Mouse (Mus musculus) gastrocnemius, postnatal 36 days (tissue): ENCODE measurements around the gene Gclc. TPM values are rescaled to one million over a fixed set of nuclear protein-coding genes. Genes with fewer than 3 reads are reported as not detected.
A peak's percentile ranks its signal among the peaks of the same experiment; 100 is the strongest.
"Not testable (repeated sequence)": the region's sequence is repeated elsewhere in the genome, so short reads cannot be mapped to it uniquely, and the experiment has no call there.

Experiments
- DNase-seq, 2 experiments: peaks; one replicate each; pipeline ENCODE4 v3.0.0; 2022
- intact Hi-C: fragments of 180-260 bp; cut with DNase I; formaldehyde crosslinking; loops from one replicate; pipeline ENCODE4 v1.15.1; 2025
- total RNA-seq, 2 experiments: library from RNA; stranded (reverse); gene quantifications; 2 replicates each; pipeline ENCODE4 v1.2.3; 2021

The Gclc gene
- total RNA-seq, 2 experiments from 2014 or later, result 8.0 to 9.1 TPM

DNA sequence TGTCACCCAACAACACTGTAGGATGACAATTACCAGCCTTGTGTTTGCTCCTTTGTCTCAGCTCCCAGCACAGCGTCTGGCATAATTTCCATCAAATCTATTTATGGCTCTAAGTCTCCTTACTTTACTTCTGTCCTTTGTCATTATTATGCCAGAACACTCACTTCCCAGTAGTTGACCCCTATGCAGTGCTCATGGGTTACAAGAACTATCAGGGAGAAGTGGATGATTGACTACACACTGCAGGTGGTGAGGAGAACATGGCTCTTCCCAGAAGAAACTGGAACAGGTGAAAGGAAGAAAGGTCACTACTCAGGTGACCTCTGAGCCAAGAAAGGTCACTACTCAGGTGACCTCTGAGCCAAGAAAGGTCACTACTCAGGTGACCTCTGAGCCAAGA is 12.9 kb upstream of the Gclc start:
- no peak for DNase-seq
- intact Hi-C loops, result loop anchor here (5.0 kb wide), 1 partner anchor 49 kb away; no protein-coding TSS in a partner anchor

- intact Hi-C loops, result loop anchor here (5.0 kb wide), 2 partner anchors 52 to 82 kb away; no protein-coding TSS in a partner anchor
- DNase-seq, result no peak
These were observed 9.5 kb upstream of the Gclc start for GRCm38 (mm10) chr9:77744798-77745197.

GRCm38 (mm10) chr9:77746315-77746714 is 8.0 kb upstream of the Gclc start:
- DNase-seq, result no peak
- intact Hi-C loops, result loop anchor here (5.0 kb wide), 1 partner anchor 84 kb away; no protein-coding TSS in a partner anchor

- DNase-seq, result not testable (repeated sequence)
- intact Hi-C loops, result loop anchor here (5.0 kb wide), 1 partner anchor 86 kb away; no protein-coding TSS in a partner anchor
These were observed 6.0 kb upstream of the Gclc start for GRCm38 (mm10) chr9:77748292-77748691.

GRCm38 (mm10) chr9:77750133-77751060 is 3.9 kb upstream of the Gclc start:
- peak; percentile 91 to 94 for DNase-seq
- intact Hi-C loops, result no loop called here

DNA sequence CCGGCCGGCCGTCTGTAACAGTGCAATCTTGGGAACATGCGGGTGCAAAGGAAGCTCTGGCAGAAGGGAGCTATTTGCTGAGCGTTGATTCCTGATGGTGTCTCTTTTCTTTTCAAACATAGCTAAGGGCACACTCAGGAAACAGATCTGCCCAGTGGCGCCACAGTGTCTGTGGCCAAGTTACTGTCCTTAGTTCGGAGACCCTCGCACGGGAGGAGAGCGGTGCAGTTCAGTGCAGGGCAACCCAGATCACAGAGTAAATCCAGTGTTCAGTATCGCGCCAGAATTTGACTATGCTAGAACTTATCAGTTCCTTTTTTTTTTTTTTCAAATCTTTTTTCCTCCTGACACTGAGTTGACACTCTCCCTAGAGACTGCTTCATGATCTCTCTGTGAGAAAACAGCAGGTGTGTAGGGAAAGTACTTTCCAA is 3.2 kb upstream of the Gclc start:
- DNase-seq, result peak in 1 of 2 experiments; percentile 42
- intact Hi-C loops, result no loop called here

DNA sequence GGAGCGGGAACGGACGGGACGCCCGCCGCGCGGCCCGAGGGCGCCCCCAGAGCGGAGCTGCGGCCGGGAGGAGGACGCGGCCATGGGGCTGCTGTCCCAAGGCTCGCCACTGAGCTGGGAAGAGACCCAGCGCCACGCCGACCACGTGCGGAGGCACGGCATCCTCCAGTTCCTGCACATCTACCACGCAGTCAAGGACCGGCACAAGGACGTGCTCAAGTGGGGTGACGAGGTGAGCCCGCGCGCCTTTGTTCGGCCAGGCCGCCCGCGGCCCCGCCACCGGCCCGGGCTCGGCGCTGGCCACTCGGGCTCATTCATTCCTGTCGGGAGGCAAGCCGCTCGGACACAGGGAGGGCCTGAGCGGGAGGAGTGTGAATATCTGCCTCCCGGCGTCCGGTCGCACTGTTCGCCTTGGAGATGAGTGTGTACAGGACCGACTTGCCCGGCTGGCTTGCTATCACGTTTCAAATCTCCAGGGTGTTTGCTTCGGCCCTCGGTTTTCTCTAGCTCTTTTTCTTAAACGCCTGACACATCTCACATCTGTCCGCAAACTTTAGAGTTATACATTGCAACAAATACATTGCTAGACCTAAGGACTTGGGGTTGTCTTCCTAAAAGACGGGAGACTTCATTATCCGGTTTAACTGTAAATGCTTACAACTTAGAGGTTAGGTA is 530 bp downstream of the Gclc start:
- intact Hi-C loops, result loop anchor here (5.0 kb wide), 2 partner anchors 98 to 158 kb away; no protein-coding TSS in a partner anchor
- DNase-seq, result peak in 1 of 2 experiments; percentile 43

- DNase-seq, result no peak
- intact Hi-C loops, result loop anchor here (5.0 kb wide), 2 partner anchors 98 to 158 kb away; no protein-coding TSS in a partner anchor
These were observed 1.1 kb downstream of the Gclc start for GRCm38 (mm10) chr9:77755403-77755784.

DNA sequence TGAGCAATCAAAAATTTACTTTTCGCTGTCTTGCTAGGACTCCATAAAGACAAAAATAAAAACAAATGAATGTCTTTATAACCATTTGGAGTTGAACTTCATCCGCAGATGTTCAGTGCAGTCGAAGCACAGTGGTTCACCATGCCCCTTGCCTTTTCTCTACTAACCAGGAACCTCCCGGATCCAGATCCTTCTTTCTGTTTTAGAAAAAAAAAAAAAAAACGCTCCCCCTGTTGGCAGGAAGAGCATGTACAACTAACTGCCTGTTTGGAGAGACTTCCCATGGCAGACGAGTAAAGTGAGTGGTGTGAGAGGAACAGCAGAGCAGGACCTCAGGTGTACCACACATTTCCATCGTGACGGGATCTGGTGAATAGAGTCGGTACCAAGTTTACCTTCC is 1.7 kb downstream of the Gclc start:
- intact Hi-C loops, result loop anchor here (5.0 kb wide), 2 partner anchors 99 to 159 kb away; no protein-coding TSS in a partner anchor
- no peak for DNase-seq

GRCm38 (mm10) chr9:77757331-77757730 is 3.0 kb downstream of the Gclc start:
- intact Hi-C loops, result loop anchor here (5.0 kb wide), 2 partner anchors 100 to 160 kb away; no protein-coding TSS in a partner anchor

GRCm38 (mm10) chr9:77758481-77758880 is 4.1 kb downstream of the Gclc start:
- DNase-seq, result no peak
- intact Hi-C loops, result loop anchor here (5.0 kb wide), 2 partner anchors 101 to 161 kb away; no protein-coding TSS in a partner anchor

More at GRCm38 (mm10) chr9:77757331-77757730, 3.0 kb downstream of the Gclc start:
- no peak for DNase-seq

DNA sequence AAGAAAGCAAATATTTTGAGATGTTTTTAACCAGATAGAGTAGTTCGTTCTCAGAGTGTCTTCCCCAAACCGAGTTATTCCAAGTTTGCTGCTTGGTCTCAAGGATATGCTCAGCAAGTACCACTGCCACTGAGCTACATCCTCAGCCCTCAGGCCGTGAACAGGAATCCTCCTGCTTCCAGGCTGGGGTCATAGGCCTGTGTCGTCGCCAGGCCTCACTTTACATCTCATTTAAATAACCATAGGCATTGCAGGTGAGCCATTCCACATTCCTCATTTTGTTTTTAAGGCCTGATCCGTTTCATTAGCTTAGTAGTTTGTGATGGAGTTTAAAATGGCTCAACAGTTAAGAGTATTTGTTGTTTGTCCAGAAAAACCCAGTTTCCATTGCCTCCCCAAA is 4.8 kb downstream of the Gclc start:
- DNase-seq, result no peak
- intact Hi-C loops, result loop anchor here (5.0 kb wide), 2 partner anchors 102 to 162 kb away; no protein-coding TSS in a partner anchor

GRCm38 (mm10) chr9:77759756-77760155 is 5.4 kb downstream of the Gclc start:
- intact Hi-C loops, result loop anchor here (5.0 kb wide), 2 partner anchors 102 to 162 kb away; no protein-coding TSS in a partner anchor
- DNase-seq, result no peak

DNA sequence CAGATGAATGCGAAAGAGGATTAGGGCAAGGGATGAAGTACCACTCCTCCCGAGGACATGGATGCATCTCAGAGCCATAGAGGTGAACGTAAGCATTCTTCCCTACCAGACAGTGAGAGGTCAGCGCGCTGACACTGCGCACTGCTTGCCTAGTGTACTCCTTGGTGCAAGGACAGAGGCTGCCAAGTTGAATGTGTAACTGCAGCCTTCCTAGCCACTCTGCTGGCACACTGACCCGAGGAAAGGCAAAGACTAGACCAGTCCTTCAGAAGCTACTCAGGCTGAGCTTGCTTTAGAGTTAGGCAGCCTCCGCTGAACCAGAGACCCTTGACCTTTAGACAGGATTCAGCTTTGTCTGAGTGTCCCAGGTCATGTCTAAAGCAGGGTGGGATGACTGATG is 11.9 kb downstream of the Gclc start:
- intact Hi-C loops, result no loop called here
- no peak for DNase-seq

GRCm38 (mm10) chr9:77766767-77767166 is 12.4 kb downstream of the Gclc start:
- intact Hi-C loops, result no loop called here
- no peak for DNase-seq

DNA sequence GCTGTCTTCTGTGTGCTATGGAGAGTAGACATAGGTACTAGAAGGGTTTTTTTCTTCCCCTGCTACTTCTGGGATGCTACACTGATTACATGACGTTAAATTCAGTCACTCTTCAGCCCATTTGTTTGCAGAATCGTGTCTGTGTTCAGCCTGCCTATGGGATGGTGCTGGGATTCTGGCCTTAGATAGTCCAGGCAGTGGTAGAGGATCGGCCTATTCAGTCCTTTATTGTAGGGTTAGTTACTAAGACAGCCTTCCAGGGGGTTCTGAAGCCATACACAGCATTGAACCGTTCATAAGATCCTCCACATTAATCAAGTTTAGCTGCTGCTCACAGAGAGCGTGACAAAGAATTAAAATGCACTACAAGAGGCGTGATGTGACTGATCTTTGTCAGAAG is 16.6 kb downstream of the Gclc start:
- intact Hi-C loops, result no loop called here
- no peak for DNase-seq

GRCm38 (mm10) chr9:77771330-77771729 is 17.0 kb downstream of the Gclc start:
- intact Hi-C loops, result no loop called here
- no peak for DNase-seq

- intact Hi-C loops, result no loop called here
- no peak for DNase-seq
These were observed 17.5 kb downstream of the Gclc start for GRCm38 (mm10) chr9:77771765-77772383.

- intact Hi-C loops, result loop anchor here (2.0 kb wide), 1 partner anchor 112 kb away; no protein-coding TSS in a partner anchor
These were observed 22.6 kb downstream of the Gclc start for GRCm38 (mm10) chr9:77776720-77777515.

More at GRCm38 (mm10) chr9:77776720-77777515, 22.6 kb downstream of the Gclc start:
- no peak for DNase-seq
